Mouse (Mus musculus) cerebellum, adult 2 months (tissue): ENCODE results near the gene Gm49325. TPM values are rescaled to one million over a fixed set of nuclear protein-coding genes. Genes with fewer than 3 reads are reported as not detected.

Experiments
- DNase-seq, 2 experiments: peaks; one replicate each; pipeline ENCODE4 v3.0.0; 2021
- H3K27ac ChIP-seq: fragments of 200-500 bp; 2 replicates; pipeline ENCODE4 v1.5.1; 2012; ENCODE audit warnings: low read length, control low read depth, inconsistent platforms; ENCODE audit not compliant: insufficient read depth
- H3K27me3 ChIP-seq: fragments of 200-500 bp; 2 replicates; pipeline ENCODE4 v1.6.1; 2012; ENCODE audit warnings: inconsistent platforms, mild to moderate bottlenecking, low read length, moderate library complexity; ENCODE audit not compliant: control insufficient read depth, insufficient read depth
- H3K4me1 ChIP-seq: fragments of 200-500 bp; 2 replicates; pipeline ENCODE4 v1.6.1; 2011; ENCODE audit warnings: low read length; ENCODE audit not compliant: control insufficient read depth, insufficient read depth
- H3K4me3 ChIP-seq: fragments of 200-500 bp; replicated peaks from 2 replicates; pipeline ENCODE3; 2011; ENCODE audit warnings: mild to moderate bottlenecking, low read depth, low read length, control low read depth; ENCODE audit not compliant: insufficient read depth
- CTCF ChIP-seq: fragments of 200-500 bp; IDR thresholded peaks from 2 replicates; pipeline ENCODE4 v1.5.1; 2011; ENCODE audit warnings: low read depth, mild to moderate bottlenecking, control low read depth, low read length, moderate library complexity, borderline replicate concordance; ENCODE audit not compliant: insufficient read depth
- POLR2A ChIP-seq: fragments of 200-500 bp; IDR thresholded peaks from 2 replicates; pipeline ENCODE4 v1.6.1; 2011; ENCODE audit warnings: low read length, control low read depth, borderline replicate concordance; ENCODE audit not compliant: insufficient read depth
- WGBS: fragments of 180-500 bp; shearing (Covaris S2); methylation state at CpG from one replicate; pipeline ENCODE4 v1.1.7; 2018; 5-methylcytosine and 5-hydroxymethylcytosine counted together
- polyA plus RNA-seq: library from polyadenylated mRNA; depleted of rRNA; stranded (reverse); fragments of >200 nt; gene quantifications from 2 replicates; pipeline ENCODE4 v1.2.3, GENCODE M21; 2012

Gm49325 gene
- polyA plus RNA-seq, 1 experiment: 37.7 TPM

DNA sequence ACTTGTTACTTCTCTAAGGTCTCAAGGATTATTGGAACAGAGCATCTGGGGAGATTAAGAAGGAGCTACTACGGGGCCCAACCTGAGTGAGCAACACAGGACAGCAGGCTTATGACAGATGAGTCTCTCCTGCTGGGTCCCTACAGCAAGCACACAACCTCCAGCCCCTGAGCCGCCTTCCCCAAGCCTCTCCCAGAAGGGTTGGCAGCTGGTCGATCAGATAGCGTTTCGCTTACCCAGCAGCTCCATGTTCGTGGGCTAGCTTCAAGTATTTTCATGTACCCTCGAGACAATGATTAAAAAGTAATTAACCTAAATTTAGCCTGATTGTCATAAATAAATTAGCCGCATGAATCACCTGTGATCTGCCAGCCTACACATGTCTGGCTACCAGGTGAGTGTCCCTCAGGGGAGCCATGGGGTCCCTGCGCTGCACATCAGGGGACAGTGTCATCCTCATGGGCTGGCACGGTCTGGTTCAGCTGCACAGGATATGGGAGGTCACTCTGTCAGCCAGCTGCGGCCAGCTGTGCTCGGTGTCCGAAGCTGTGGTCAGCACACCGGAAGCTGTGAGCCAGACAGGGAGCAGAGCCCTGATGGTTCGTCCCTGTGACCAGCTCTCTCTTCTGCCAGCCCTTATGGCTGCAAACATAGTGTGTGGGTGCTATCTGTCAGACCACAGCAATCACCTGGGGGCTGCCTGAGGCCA is 52.4 kb downstream of the Gm49325 start:
- Histone ChIP-seq H3K4me3 (no peak overlapping the region), H3K27ac (no peak overlapping the region), H3K4me1 (no peaks in the 10 kb centered on the region), H3K27me3 (no peaks in the 10 kb centered on the region)
- WGBS: 79% methylated on average over 15 of the region's 15 CpGs
- no peak for TF ChIP-seq POLR2A
- TF ChIP-seq CTCF: no peak
- DNase-seq: no peak

GRCm38 (mm10) chr10:77663949-77664665 is 58.1 kb downstream of the Gm49325 start:
- DNase-seq: no peak
- TF ChIP-seq CTCF (no peak), POLR2A (no peak)
- no peak overlapping the region for H3K27ac ChIP-seq
- H3K4me3 ChIP-seq: no peak overlapping the region
- no peaks in the 10 kb centered on the region for H3K27me3 ChIP-seq
- WGBS: 60% methylated on average over 43 of the region's 43 CpGs
- peaks cover 3% of the 10 kb centered on the region for H3K4me1 ChIP-seq

- Histone ChIP-seq H3K27ac (no peak overlapping the region), H3K27me3 (no peaks in the 10 kb centered on the region), H3K4me3 (no peak overlapping the region), H3K4me1 (peaks cover 3% of the 10 kb centered on the region)
- 12% methylated on average over 8 of the region's 8 CpGs for WGBS
- TF ChIP-seq POLR2A: no peak
- no peak for TF ChIP-seq CTCF
- DNase-seq: no peak
Measured at GRCm38 (mm10) chr10:77666342-77666741, 60.3 kb downstream of the Gm49325 start.

- H3K27ac ChIP-seq: no peak overlapping the region
- no peak overlapping the region for H3K4me3 ChIP-seq
- H3K4me1 ChIP-seq: peaks cover 3% of the 10 kb centered on the region
- 50% methylated on average over 4 of the region's 4 CpGs for WGBS
- H3K27me3 ChIP-seq: no peaks in the 10 kb centered on the region
- no peak for DNase-seq
- TF ChIP-seq POLR2A (no peak), CTCF (no peak)
Measured at GRCm38 (mm10) chr10:77667402-77667801, 61.4 kb downstream of the Gm49325 start.

- Histone ChIP-seq H3K4me1 (peaks cover 3% of the 10 kb centered on the region), H3K27ac (no peak overlapping the region), H3K4me3 (no peak overlapping the region), H3K27me3 (no peaks in the 10 kb centered on the region)
- DNase-seq: no peak
- no peak for TF ChIP-seq CTCF
- no peak for TF ChIP-seq POLR2A
- 70% methylated on average over 4 of the region's 4 CpGs for WGBS
Measured at GRCm38 (mm10) chr10:77670710-77671109, 64.7 kb downstream of the Gm49325 start.

DNA sequence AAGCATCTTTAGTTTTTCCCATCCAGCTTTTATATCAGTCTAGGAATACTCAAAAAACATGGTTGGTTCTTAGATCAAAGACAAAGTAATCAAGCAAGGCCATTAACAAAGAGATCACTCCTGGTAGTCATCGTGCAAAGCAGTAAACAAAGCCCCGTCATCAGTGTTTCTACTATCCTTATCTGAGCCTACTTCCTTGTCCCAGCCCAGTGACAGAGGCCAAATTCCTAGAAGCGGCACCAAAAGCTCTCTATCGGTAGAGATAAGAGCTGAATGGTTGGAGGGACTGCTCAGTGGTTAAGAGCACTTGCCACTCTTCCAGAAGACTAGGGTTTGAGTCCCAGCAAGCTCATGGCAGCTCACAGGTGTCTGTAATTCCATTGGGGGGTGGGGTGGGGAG is 65.5 kb downstream of the Gm49325 start:
- 94% methylated on average over 4 of the region's 4 CpGs for WGBS
- H3K27ac ChIP-seq: no peak overlapping the region
- no peak for DNase-seq
- TF ChIP-seq POLR2A (no peak), CTCF (no peak)
- no peaks in the 10 kb centered on the region for H3K27me3 ChIP-seq
- H3K4me3 ChIP-seq: no peak overlapping the region
- H3K4me1 ChIP-seq: no peaks in the 10 kb centered on the region

GRCm38 (mm10) chr10:77673765-77674164 is 67.8 kb downstream of the Gm49325 start:
- no peak for TF ChIP-seq POLR2A
- TF ChIP-seq CTCF: no peak
- Histone ChIP-seq H3K4me3 (no peak overlapping the region), H3K27me3 (no peaks in the 10 kb centered on the region; the same call in 1 of the 2 replicates), H3K27ac (no peak overlapping the region), H3K4me1 (no peaks in the 10 kb centered on the region)
- WGBS: 59% methylated on average over 13 of the region's 13 CpGs
- DNase-seq: no peak

DNA sequence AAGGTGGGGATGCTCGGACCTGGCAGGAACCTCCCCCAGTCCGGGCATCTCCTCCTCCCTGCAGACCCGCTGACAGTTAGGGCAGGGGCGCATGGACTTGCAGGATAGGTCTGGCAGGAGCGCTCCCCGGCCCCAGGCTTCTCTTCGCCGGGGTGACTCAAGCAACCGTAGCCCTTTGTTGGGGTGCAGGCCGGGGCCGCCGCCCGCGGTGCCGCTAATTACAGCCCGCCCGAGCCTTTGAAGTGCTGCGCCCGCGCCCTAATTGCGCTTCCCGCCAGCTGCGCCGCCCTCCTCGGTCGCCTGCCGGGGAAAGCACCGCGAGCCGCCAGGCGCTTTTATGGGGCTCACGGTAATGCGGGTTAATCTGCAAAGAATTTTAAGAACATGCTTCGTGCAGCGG is 71.6 kb downstream of the Gm49325 start:
- no peak overlapping the region for H3K27ac ChIP-seq
- no peak for TF ChIP-seq CTCF
- H3K4me1 ChIP-seq: no peaks in the 10 kb centered on the region
- no peak overlapping the region for H3K4me3 ChIP-seq
- DNase-seq: no peak
- no peaks in the 10 kb centered on the region; the same call in 1 of the 2 replicates for H3K27me3 ChIP-seq
- WGBS: under 1% methylated on average over 35 of the region's 35 CpGs
